Comparison of ENCODE assay signal across 8 mouse cellular contexts in the genomic region with DNA sequence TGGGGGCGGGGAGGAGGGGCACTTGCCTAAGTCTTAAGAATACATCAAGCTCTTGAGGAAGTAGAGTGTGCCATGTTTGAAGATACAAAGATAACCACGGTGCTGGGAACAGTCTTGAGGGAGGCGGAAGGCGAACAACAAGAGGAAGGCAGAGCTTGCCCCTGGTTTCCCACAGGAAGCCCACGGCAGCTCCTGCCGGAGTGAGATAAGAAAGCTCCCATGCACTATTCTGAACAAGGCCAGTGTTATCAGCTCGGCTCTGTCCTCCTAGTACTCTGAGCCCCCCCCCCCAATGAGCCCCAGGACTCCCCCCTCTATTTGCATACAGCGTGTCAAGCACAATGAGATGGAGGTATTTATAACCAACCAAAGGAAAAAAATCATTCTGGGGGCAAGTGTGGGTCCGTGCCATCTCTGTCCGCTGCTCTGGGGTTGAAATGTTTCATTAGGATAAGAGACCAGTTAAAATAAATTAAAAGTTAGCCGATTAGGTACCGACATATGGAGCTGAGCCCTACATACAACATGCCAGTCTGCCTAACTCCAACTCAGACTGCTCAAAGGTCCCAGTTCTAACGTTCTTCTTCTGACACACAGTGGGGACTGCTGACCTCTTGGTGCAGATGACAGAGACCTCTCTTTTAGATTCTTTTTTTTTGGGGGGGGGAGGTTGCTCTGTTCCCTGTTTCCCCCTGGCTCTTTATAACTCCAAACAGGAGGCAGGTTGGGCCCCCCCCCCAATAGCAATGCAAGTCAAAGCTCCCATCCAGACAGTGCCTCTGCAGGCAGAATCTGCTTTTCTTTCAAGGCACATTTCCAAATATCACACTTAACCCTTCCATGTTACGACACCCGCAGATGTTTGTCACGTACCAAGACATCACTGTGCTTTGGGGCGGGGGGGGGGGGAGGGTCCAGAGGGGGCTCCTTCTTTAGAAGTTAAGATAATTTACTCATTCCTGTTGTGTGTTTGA.
A peak's percentile ranks its signal among the peaks of the same experiment; 100 is the strongest.
DNase-seq lines count a peak whose midpoint lies in the region; ATAC-seq lines count a peak whose summit lies in the region.

No protein-coding gene starts in this region.

- whole genome bisulfite sequencing in heart, embryonic 16.5 days = 14% methylated on average over 17 of the region's 17 CpGs
- 31% methylated on average over 17 of the region's 17 CpGs for WGBS in liver, embryonic 11.5 days
- WGBS in stomach, embryonic 15.5 days = 52% methylated on average over 17 of the region's 17 CpGs

- peaks cover 48% of the 10 kb centered on the region for H3K9me3 ChIP-seq in megakaryocyte, embryonic 14.5 days
- no peaks in the 10 kb centered on the region; the same call in 1 of the 2 replicates for H3K9me3 ChIP-seq in heart, embryonic 16.5 days (replicated peaks; ENCODE audit: control insufficient read depth, low read length)
- H3K9me3 ChIP-seq in liver, embryonic 11.5 days (ENCODE audit: control insufficient read depth, low read length) = no peaks in the 10 kb centered on the region
- no peaks in the 10 kb centered on the region for H3K9me3 ChIP-seq in stomach, embryonic 15.5 days

- ATAC-seq in megakaryocyte, adult 5-6 weeks (ENCODE audit: poor library complexity, severe bottlenecking) = no peak
- ATAC-seq in heart, embryonic 16.5 days (replicated peaks; ENCODE audit: extremely low read depth, insufficient read depth, low FRiP score) = peak; percentile 88
- peak; percentile 90 for ATAC-seq in liver, embryonic 11.5 days (replicated peaks; ENCODE audit: low FRiP score)
- peak; percentile 56; the same call in 1 of the 2 replicates for ATAC-seq in stomach, embryonic 15.5 days (ENCODE audit: insufficient read depth, low FRiP score, low read depth)

- H3K27me3 ChIP-seq in megakaryocyte, embryonic 14.5 days (replicated peaks) = peaks cover 82% of the 10 kb centered on the region
- no peaks in the 10 kb centered on the region for H3K27me3 ChIP-seq in heart, embryonic 16.5 days (ENCODE audit: control insufficient read depth, insufficient read depth, low read length)
- peaks cover 2% of the 10 kb centered on the region; the same call in 1 of the 2 replicates for H3K27me3 ChIP-seq in liver, embryonic 11.5 days (replicated peaks; ENCODE audit: control insufficient read depth, insufficient read depth, low read length)
- no peaks in the 10 kb centered on the region for H3K27me3 ChIP-seq in stomach, embryonic 15.5 days (replicated peaks)

- peaks cover 17% of the 10 kb centered on the region for H3K4me1 ChIP-seq in megakaryocyte, embryonic 14.5 days
- H3K4me1 ChIP-seq in heart, embryonic 16.5 days (ENCODE audit: control insufficient read depth, insufficient read depth, low read length) = peaks cover 19% of the 10 kb centered on the region
- peaks cover 8% of the 10 kb centered on the region for H3K4me1 ChIP-seq in liver, embryonic 11.5 days (replicated peaks; ENCODE audit: control insufficient read depth, insufficient read depth, low read length)
- no peaks in the 10 kb centered on the region for H3K4me1 ChIP-seq in stomach, embryonic 15.5 days

- peak overlapping the region; percentile 82 for H3K27ac ChIP-seq in heart, embryonic 16.5 days (ENCODE audit: low read length)
- 0 out of 2 replicates have a peak overlapping the region, but pooled peaks have one; percentile 7 for H3K27ac ChIP-seq in liver, embryonic 11.5 days (ENCODE audit: low read depth, low read length)
- no peak overlapping the region for H3K27ac ChIP-seq in stomach, embryonic 15.5 days

- peak overlapping the region; percentile 72 for H3K4me3 ChIP-seq in megakaryocyte, embryonic 14.5 days (replicated peaks)
- no peak overlapping the region for H3K4me3 ChIP-seq in heart, embryonic 16.5 days (ENCODE audit: low read length)
- H3K4me3 ChIP-seq in liver, embryonic 11.5 days (ENCODE audit: low read depth, low read length) = no peak overlapping the region
- no peak overlapping the region for H3K4me3 ChIP-seq in stomach, embryonic 15.5 days (replicated peaks)

- peak; percentile 44 for DNase-seq in liver, embryonic 11.5 days (ENCODE audit: low spot score)
- DNase-seq in cerebellum, adult 9-11 months = no peak
- DNase-seq in left cerebral cortex, postnatal 36 days (ENCODE audit: low spot score in 2 of 2) = no peak
- no peak for DNase-seq in urinary bladder, postnatal 4 days (ENCODE audit: low spot score in 2 of 2)

- intact Hi-C loops in left cerebral cortex, postnatal 36 days (cut with DNase I) = no loop called here

- H3K9ac ChIP-seq in heart, embryonic 16.5 days (ENCODE audit: low read length) = no peak overlapping the region
- H3K9ac ChIP-seq in liver, embryonic 11.5 days (ENCODE audit: low read depth, low read length) = no peak overlapping the region
- no peak overlapping the region for H3K9ac ChIP-seq in stomach, embryonic 15.5 days

- H3K36me3 ChIP-seq in megakaryocyte, embryonic 14.5 days (replicated peaks; ENCODE audit: low read length) = no peaks in the 10 kb centered on the region
- H3K36me3 ChIP-seq in heart, embryonic 16.5 days (ENCODE audit: control insufficient read depth, insufficient read depth) = peaks cover 8% of the 10 kb centered on the region; the same call in 1 of the 2 replicates
- H3K36me3 ChIP-seq in liver, embryonic 11.5 days (ENCODE audit: control insufficient read depth, insufficient read depth, low read length) = no peaks in the 10 kb centered on the region
- no peaks in the 10 kb centered on the region for H3K36me3 ChIP-seq in stomach, embryonic 15.5 days

- peak overlapping the region; percentile 36 for H3K4me2 ChIP-seq in heart, embryonic 16.5 days (ENCODE audit: low read depth, low read length)
- H3K4me2 ChIP-seq in liver, embryonic 11.5 days = peak overlapping the region; percentile 28
- no peak overlapping the region for H3K4me2 ChIP-seq in stomach, embryonic 15.5 days
